Mouse (Mus musculus): ENCODE results near the gene Eif4a3.
"Not testable (repeated sequence)": the region's sequence is repeated elsewhere in the genome, so short reads cannot be mapped to it uniquely, and the experiment has no call there.

Gene Eif4a3

GRCm38 (mm10) chr11:119245543-119245942 lies 54.3 kb downstream of the Eif4a3 start:
- not testable (repeated sequence) for DNase-seq (ENCODE audit: low spot score in 2 of 2)

GRCm38 (mm10) chr11:119239480-119239879 lies 60.4 kb downstream of the Eif4a3 start:
- DNase-seq (ENCODE audit: low spot score in 2 of 2), result no peak

Data from urinary bladder, adult 18-20 months (tissue).